In the genomic region with DNA sequence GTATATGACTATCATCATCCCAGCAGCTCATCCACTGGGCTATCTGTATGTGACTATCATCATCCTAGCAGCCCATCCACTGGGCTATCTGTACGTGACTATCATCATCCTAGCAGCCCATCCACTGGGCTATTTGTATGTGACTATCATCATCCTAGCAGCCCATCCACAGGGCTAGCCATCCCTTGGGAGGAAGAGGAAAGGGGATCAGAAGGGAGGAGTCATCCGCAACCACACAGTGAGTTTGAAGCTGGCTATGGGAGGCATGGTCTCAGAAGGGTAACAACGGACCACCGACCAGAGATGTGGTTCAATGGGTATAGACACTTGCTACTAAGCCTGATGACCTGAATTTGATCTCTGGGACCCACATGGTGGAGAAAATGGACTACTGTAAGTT, we compare ENCODE assay signal across 22 mouse cellular contexts. TPM values are rescaled to one million over a fixed set of nuclear protein-coding genes. Genes with fewer than 3 reads are reported as not detected.
DNase-seq lines count a peak whose midpoint lies in the region; ATAC-seq and TF ChIP-seq lines count a peak whose summit lies in the region.
"Had no signal": no experiment of that assay in that cellular context is flagged by ENCODE, and none has a peak within 500 bp of the region (broad histone marks: within the 10 kb centered on the region; RNA-seq: fewer than 3 reads in every experiment).

No protein-coding gene starts in this region.

- H3K4me2 ChIP-seq in liver, postnatal 0 days (ENCODE audit: low read depth, low read length): no peak overlapping the region
- H3K4me2 ChIP-seq in liver, embryonic 11.5 days: no peak overlapping the region
- H3K4me2 ChIP-seq: embryonic facial prominence, embryonic 13.5 days; forebrain, embryonic 12.5 days; forebrain, embryonic 15.5 days; heart, embryonic 11.5 days; hindbrain, embryonic 12.5 days; hindbrain, embryonic 15.5 days had no signal

- no peaks in the 10 kb centered on the region for H3K79me2 ChIP-seq in heart, adult 2 months (replicated peaks; ENCODE audit: control insufficient read depth, insufficient read depth, low read length)
- no peaks in the 10 kb centered on the region for H3K79me2 ChIP-seq in macrophage (ENCODE audit: inconsistent target)

- DNase-seq in heart, adult 2 months: no peak
- DNase-seq in heart, adult 8-10 months (ENCODE audit: low spot score): no peak
- DNase-seq in liver, postnatal 0 days: no peak
- no peak for DNase-seq in liver, embryonic 11.5 days (ENCODE audit: low spot score)
- DNase-seq in kidney, adult 18-20 months: no peak
- DNase-seq in cerebellum, adult 9-10 months: no peak
- DNase-seq: cerebellum, adult 11 months; cerebellum, adult 2 months; cerebellum, postnatal 10 days; cerebellum, postnatal 36 days; embryo, embryonic 11 days; gastrocnemius, postnatal 14 days had no signal

- H3K36me3 ChIP-seq in heart, adult 2 months (ENCODE audit: control insufficient read depth, insufficient read depth, low read length): no peaks in the 10 kb centered on the region
- H3K36me3 ChIP-seq in liver, postnatal 0 days (replicated peaks; ENCODE audit: insufficient read depth, low read length): no peaks in the 10 kb centered on the region
- no peaks in the 10 kb centered on the region for H3K36me3 ChIP-seq in liver, embryonic 11.5 days (ENCODE audit: control insufficient read depth, insufficient read depth, low read length)
- H3K36me3 ChIP-seq in macrophage (ENCODE audit: inconsistent target): no peaks in the 10 kb centered on the region
- H3K36me3 ChIP-seq: embryonic facial prominence, embryonic 10.5 days; embryonic facial prominence, embryonic 13.5 days; forebrain, embryonic 12.5 days; forebrain, embryonic 15.5 days; hindbrain, embryonic 12.5 days; hindbrain, embryonic 15.5 days had no signal

- TF ChIP-seq POLR2A in heart, adult 2 months (IDR thresholded peaks at IDR 0.05; ENCODE audit: insufficient read depth, low read depth, low read length): no peak
- no peak for TF ChIP-seq POLR2A in bone marrow macrophage, adult 2 months (IDR thresholded peaks at IDR 0.05; ENCODE audit: borderline replicate concordance, low read depth, low read length)

- H3K9me3 ChIP-seq in liver, postnatal 0 days (ENCODE audit: low read length): no peaks in the 10 kb centered on the region
- H3K9me3 ChIP-seq in liver, embryonic 11.5 days (ENCODE audit: control insufficient read depth, low read length): no peaks in the 10 kb centered on the region
- H3K9me3 ChIP-seq: embryonic facial prominence, embryonic 10.5 days; embryonic facial prominence, embryonic 13.5 days; forebrain, embryonic 12.5 days; forebrain, embryonic 15.5 days; hindbrain, embryonic 12.5 days; hindbrain, embryonic 15.5 days had no signal

- H3K4me3 ChIP-seq in heart, adult 2 months: no peak overlapping the region
- H3K4me3 ChIP-seq in liver, postnatal 0 days (ENCODE audit: low read depth, low read length): no peak overlapping the region
- no peak overlapping the region for H3K4me3 ChIP-seq in liver, embryonic 11.5 days (ENCODE audit: low read depth, low read length)
- no peak overlapping the region for H3K4me3 ChIP-seq in bone marrow macrophage, adult 2 months (ENCODE audit: insufficient read depth, low read length)
- H3K4me3 ChIP-seq in macrophage (ENCODE audit: inconsistent target): no peak overlapping the region
- H3K4me3 ChIP-seq: embryonic facial prominence, embryonic 10.5 days; embryonic facial prominence, embryonic 13.5 days; erythroblast, embryonic 14.5 days; forebrain, embryonic 12.5 days; forebrain, embryonic 15.5 days; hindbrain, embryonic 12.5 days; hindbrain, embryonic 15.5 days had no signal

- no peaks in the 10 kb centered on the region for H3K27me3 ChIP-seq in heart, adult 2 months (ENCODE audit: control insufficient read depth, insufficient read depth, low read length)
- H3K27me3 ChIP-seq in liver, postnatal 0 days (ENCODE audit: insufficient read depth, low read length): no peaks in the 10 kb centered on the region
- no peaks in the 10 kb centered on the region for H3K27me3 ChIP-seq in liver, embryonic 11.5 days (replicated peaks; ENCODE audit: control insufficient read depth, insufficient read depth, low read length)
- H3K27me3 ChIP-seq: embryonic facial prominence, embryonic 13.5 days; forebrain, embryonic 15.5 days; hindbrain, embryonic 12.5 days; hindbrain, embryonic 15.5 days had no signal

- peaks cover 13% of the 10 kb centered on the region for H3K4me1 ChIP-seq in heart, adult 2 months (ENCODE audit: control insufficient read depth, insufficient read depth, low read length)
- peaks cover 34% of the 10 kb centered on the region for H3K4me1 ChIP-seq in liver, postnatal 0 days (ENCODE audit: insufficient read depth)
- H3K4me1 ChIP-seq in liver, embryonic 11.5 days (replicated peaks; ENCODE audit: control insufficient read depth, insufficient read depth, low read length): 0 out of 2 replicates have a peak, but pooled peaks cover 3% of the 10 kb centered on the region
- peaks cover 43% of the 10 kb centered on the region for H3K4me1 ChIP-seq in bone marrow macrophage, adult 2 months (ENCODE audit: control insufficient read depth, insufficient read depth, low read length)

- intact Hi-C loops in heart, adult 2 months (cut with DNase I): loop anchor here (5.0 kb wide), 1 partner anchor 77 kb away; no protein-coding TSS in a partner anchor

- H3K27ac ChIP-seq in heart, adult 2 months: peak overlapping the region; percentile 92
- H3K27ac ChIP-seq in liver, postnatal 0 days (ENCODE audit: low read depth): peak overlapping the region; percentile 44; the same call in 1 of the 2 replicates
- H3K27ac ChIP-seq in liver, embryonic 11.5 days (ENCODE audit: low read depth, low read length): no peak overlapping the region
- H3K27ac ChIP-seq in bone marrow macrophage, adult 2 months (ENCODE audit: insufficient read depth, low read depth, low read length): peak overlapping the region; percentile 92
- H3K27ac ChIP-seq in macrophage: peak overlapping the region; percentile 96
- H3K27ac ChIP-seq: embryonic facial prominence, embryonic 13.5 days; forebrain, embryonic 12.5 days; forebrain, embryonic 15.5 days; hindbrain, embryonic 12.5 days; hindbrain, embryonic 15.5 days had no signal

- WGBS in heart, adult 2 months: 51% methylated on average over 4 of the region's 4 CpGs
- 78% methylated on average over 4 of the region's 4 CpGs for WGBS in liver, postnatal 0 days (ENCODE audit: insufficient replicate concordance)
- 80% methylated on average over 4 of the region's 4 CpGs for WGBS in liver, embryonic 11.5 days
- 92% methylated on average over 4 of the region's 4 CpGs for WGBS in macrophage (ENCODE audit: missing documents)

- no peak for ATAC-seq in liver, postnatal 0 days
- ATAC-seq in liver, embryonic 11.5 days (replicated peaks; ENCODE audit: low FRiP score): no peak
- ATAC-seq: forebrain, embryonic 15.5 days had no signal

- H3K9ac ChIP-seq in heart, adult 2 months (ENCODE audit: low read depth, low read length): no peak overlapping the region
- no peak overlapping the region for H3K9ac ChIP-seq in liver, postnatal 0 days (replicated peaks)
- H3K9ac ChIP-seq in liver, embryonic 11.5 days (ENCODE audit: low read depth, low read length): no peak overlapping the region
- H3K9ac ChIP-seq: embryonic facial prominence, embryonic 13.5 days; forebrain, embryonic 12.5 days; forebrain, embryonic 15.5 days; hindbrain, embryonic 12.5 days; hindbrain, embryonic 15.5 days had no signal

- TF ChIP-seq CTCF in heart, adult 2 months (IDR thresholded peaks at IDR 0.05): no peak
- no peak for TF ChIP-seq CTCF in liver, postnatal 0 days (IDR thresholded peaks at IDR 0.05; ENCODE audit: low read depth)
- no peak for TF ChIP-seq CTCF in bone marrow macrophage, adult 2 months (IDR thresholded peaks at IDR 0.05; ENCODE audit: low read depth, low read length)

- no peak for TF ChIP-seq EP300 in heart, adult 2 months (IDR thresholded peaks at IDR 0.05; ENCODE audit: insufficient read depth, low read depth, low read length)
- no peak for TF ChIP-seq EP300 in liver, postnatal 0 days (IDR thresholded peaks at IDR 0.05; ENCODE audit: low read depth)

RNA-seq across cellular contexts. Expression of a gene that starts 14.7 kb away (rescaled TPM):
- under 1 TPM; 0.11 to 0.26 TPM for total RNA-seq in heart, adult 2 months (2021)
- polyA plus RNA-seq in heart, adult 2 months (2012; rRNA removed): 0.03 and 0.08 TPM in 2 replicates
- total RNA-seq in heart, adult 8-10 months (2022): under 1 TPM; 0.03 to 0.66 (median 0.07) TPM
- 0.06 and 0.11 TPM in 2 replicates for polyA plus RNA-seq in liver, postnatal 0 days (2015; fragmentation: Nextera tagmentation; extraction: Ambion mirVana)
- polyA plus RNA-seq in liver, embryonic 11.5 days (2014; fragmentation: Nextera tagmentation; extraction: Ambion mirVana): 0.09 and 0.11 TPM in 2 replicates
- polyA plus RNA-seq in bone marrow macrophage, adult 2 months (2012; ENCODE audit: insufficient read depth, insufficient read length, missing spikeins): 0.29 and 0.41 TPM in 2 replicates
- 1 to 10 TPM in 12 of 26 experiments, under 1 TPM in 14; 0.09 to 5.8 (median 0.71) TPM for total RNA-seq in macrophage (2018; cell fraction: chromatin; rRNA removed)
- total RNA-seq in macrophage (2018; cell fraction: cytosol; rRNA removed): under 1 TPM in 21 of 26 experiments, not detected in 5; under 0.01 to 0.33 (median 0.14) TPM
- 1 to 10 TPM in 10 of 26 experiments, under 1 TPM in 13, not detected in 3; 0.04 to 2.7 (median 0.47) TPM for total RNA-seq in macrophage (2018; cell fraction: nucleus; rRNA removed)
- 0.16 to 0.33 TPM (median 0.20 TPM) in 3 replicates for polyA plus RNA-seq in macrophage (2018)
- polyA plus RNA-seq: erythroblast, embryonic 14.5 days had no signal
